Mouse (Mus musculus): ENCODE results near the gene 4930404N11Rik. TPM values are rescaled to one million over a fixed set of nuclear protein-coding genes. Genes with fewer than 3 reads are reported as not detected.

4930404N11Rik gene
- polyA plus RNA-seq (2021; fragmentation: Nextera tagmentation) = 0.19 and 0.63 TPM in 2 replicates
- long read RNA-seq, experiment 1, partial matches to known transcripts = 0 of 1 reads
- long read RNA-seq, experiment 1, other reads (novel, unspliced or antisense) = 1 of 1 reads
- long read RNA-seq, experiment 2, partial matches to known transcripts = 0 of 2 reads
- long read RNA-seq, experiment 2, other reads (novel, unspliced or antisense) = 2 of 2 reads

DNA sequence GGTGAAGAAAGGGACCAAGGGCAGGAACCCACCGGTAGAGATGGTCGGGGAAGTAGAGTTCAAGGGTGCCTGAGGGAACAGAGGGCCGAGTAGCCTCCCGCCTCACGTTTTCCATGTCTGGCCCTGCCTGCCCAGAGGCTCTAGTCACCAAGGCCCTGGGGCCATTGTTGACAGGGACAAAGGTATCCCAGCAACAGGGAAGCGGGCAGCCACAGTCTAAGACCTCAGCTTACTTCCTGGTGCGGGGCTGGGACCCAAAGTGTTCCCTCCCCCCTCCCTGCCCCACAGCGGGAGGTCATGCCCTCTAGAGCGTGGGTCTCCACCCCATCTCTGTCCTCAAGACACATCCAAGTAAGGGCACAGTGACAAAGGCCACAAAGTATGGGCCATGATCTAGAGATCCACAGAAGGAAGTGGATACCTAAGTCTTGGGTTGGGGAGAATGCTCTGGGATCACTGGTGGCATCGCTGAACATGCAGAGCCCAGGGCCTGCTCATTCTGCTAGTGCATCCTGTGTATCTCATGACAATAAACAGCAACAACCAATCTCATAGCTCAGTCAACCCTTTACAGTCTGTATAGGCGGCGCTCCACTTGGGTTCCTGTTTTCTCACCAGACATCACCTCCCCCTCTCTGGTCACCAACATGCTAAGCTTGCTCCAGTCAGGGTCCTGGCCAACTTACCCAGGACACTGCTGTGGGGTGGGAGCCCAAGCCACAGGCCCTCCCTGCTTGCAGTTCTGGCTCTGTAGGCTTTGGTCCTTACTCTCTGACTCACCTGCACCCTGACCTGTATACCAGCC lies at the start of gene 4930404N11Rik:
Gene 4930404N11Rik, minus strand, starts transcription at position 145 of the 805 bp plus-strand sequence.

GRCm38 (mm10) chr10:81392781-81393185 lies 27.2 kb upstream of the 4930404N11Rik start, which contains the start of gene Smim24:
Gene Smim24, plus strand, starts transcription at chr10:81393051.

GRCm38 (mm10) chr10:81388505-81389055 lies 23.0 kb upstream of the 4930404N11Rik start, which contains the start of gene Gm48552:
Gene Gm48552, plus strand, starts transcription at chr10:81389005.

GRCm38 (mm10) chr10:81383802-81384604 lies 18.4 kb upstream of the 4930404N11Rik start, which contains the start of the genes Dohh and Gm48551:
Gene Dohh, plus strand, starts transcription at chr10:81384428.
Gene Gm48551, plus strand, starts transcription at chr10:81384466.

GRCm38 (mm10) chr10:81377793-81378552 lies 12.4 kb upstream of the 4930404N11Rik start, which contains the start of gene Fzr1:
Gene Fzr1, minus strand, starts transcription at chr10:81378516.

DNA sequence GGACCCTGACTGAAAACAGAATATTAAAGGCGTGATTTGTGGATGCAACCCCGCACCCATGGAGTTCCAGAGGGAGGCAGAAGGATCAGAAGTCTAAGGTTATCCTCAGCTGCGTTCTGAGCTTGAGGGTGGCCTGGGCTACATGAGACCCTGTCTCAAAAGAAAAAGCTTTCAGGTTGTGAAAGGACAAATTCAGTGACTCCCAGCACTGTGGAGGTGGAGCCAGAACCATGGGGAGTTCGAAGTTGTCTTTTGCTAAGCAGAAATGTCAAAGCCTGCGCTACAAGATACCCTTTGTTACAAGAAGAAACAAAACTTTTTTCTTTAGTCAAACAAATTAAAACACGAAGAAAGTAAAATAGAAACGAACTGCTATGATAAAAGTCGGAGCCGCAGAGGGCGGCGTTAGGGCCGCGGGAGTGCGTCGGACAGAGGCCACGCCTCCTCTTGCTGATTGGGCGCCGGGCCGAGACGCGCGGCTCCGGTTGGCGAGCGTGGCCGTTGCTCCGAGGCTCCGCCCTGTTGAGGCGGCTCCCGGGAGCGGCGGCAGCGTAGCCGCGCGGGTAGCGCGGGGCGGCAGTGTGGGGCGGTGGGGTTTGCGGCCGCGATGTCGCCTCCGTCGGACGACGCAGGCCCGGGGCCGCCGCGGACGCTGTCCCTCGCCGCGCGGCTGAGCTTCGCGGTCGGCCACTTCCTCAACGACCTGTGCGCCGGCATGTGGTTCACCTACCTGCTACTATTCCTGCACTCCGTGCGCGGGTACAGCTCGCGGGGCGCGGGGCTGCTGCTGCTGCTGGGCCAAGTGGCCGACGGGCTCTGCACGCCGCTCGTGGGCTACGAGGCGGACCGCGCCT lies 8.4 kb downstream of the 4930404N11Rik start, which contains the start of gene Mfsd12:
Gene Mfsd12, plus strand, starts transcription at position 501 of the 854 bp plus-strand sequence.

GRCm38 (mm10) chr10:81350351-81351063 lies 15.1 kb downstream of the 4930404N11Rik start, which contains the start of gene Hmg20b:
Gene Hmg20b, minus strand, starts transcription at chr10:81350480.

DNA sequence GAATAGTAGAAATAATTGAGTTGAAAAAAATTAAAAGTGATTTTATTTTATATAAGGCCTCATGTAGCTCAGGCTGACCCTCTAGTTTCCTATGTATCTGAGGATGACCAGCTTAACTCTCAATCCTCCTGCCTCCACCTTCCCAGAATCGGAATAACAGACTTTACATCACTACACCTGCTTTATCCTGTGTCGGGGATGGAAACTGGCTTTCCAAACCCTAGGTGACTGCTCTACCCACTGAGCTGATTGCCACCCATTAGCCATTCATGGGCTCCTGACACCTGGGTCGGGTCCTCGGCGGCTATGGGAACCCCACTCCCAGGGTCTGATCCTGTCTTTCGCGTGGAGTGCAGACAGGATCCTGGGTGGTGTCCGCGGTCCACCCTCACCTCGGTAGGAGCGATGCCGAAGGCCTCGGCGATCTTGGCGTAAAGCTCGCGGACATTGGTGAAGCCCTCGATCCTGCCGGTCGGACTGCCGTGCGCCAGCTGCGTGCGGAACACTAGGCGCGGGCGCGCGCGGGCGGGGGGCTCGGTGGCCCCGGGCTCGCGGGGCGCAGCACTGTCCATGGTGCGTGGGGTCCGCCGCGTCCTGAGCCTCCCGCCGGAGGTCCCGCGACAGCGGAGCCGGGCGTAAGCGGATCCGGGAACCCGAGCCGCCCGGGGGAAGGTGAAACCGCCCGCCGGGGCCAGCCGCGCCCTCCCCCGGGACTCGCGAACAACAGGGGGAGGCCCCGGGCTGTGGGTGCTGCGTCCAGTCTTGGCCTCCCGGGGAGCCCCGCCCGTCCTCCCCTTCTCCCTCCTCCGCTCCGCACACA lies 22.7 kb downstream of the 4930404N11Rik start, which contains the start of gene Gipc3:
Gene Gipc3, minus strand, starts transcription at position 581 of the 820 bp plus-strand sequence.

GRCm38 (mm10) chr10:81328386-81328785 lies 37.2 kb downstream of the 4930404N11Rik start, which contains the start of gene Tbxa2r:
Gene Tbxa2r, plus strand, starts transcription at chr10:81328731.

GRCm38 (mm10) chr10:81320550-81321347 lies 44.9 kb downstream of the 4930404N11Rik start, which contains the start of gene Cactin:
Gene Cactin, plus strand, starts transcription at chr10:81321103.

Other genes starting within 250 kb of the 4930404N11Rik start
- gene Zbtb7a, start 230.6 kb downstream of the 4930404N11Rik start, polyA plus RNA-seq (2021; fragmentation: Nextera tagmentation) = 93.9 and 115 TPM in 2 replicates
- 19.6 and 22.7 TPM in 2 replicates for gene Pias4, start 197.9 kb downstream of the 4930404N11Rik start, polyA plus RNA-seq (2021; fragmentation: Nextera tagmentation)
- 720 and 722 TPM in 2 replicates for gene Eef2, start 189.2 kb downstream of the 4930404N11Rik start, polyA plus RNA-seq (2021; fragmentation: Nextera tagmentation)
- 1.8 and 81.3 TPM in 2 replicates for gene Dapk3, start 182.8 kb downstream of the 4930404N11Rik start, polyA plus RNA-seq (2021; fragmentation: Nextera tagmentation)
- 0.09 TPM in 1 of 2 replicates, not detected in the other for gene 4930442H23Rik, start 182.0 kb downstream of the 4930404N11Rik start, polyA plus RNA-seq (2021; fragmentation: Nextera tagmentation)
- gene Nmrk2, start 163.8 kb downstream of the 4930404N11Rik start, polyA plus RNA-seq (2021; fragmentation: Nextera tagmentation) = not detected in 2 replicates
- gene Atcay, start 135.0 kb downstream of the 4930404N11Rik start, polyA plus RNA-seq (2021; fragmentation: Nextera tagmentation) = 50.9 and 79.7 TPM in 2 replicates
- gene Zfr2, start 132.7 kb downstream of the 4930404N11Rik start, polyA plus RNA-seq (2021; fragmentation: Nextera tagmentation) = 25.5 and 28.7 TPM in 2 replicates
- gene Matk, start 112.9 kb downstream of the 4930404N11Rik start, polyA plus RNA-seq (2021; fragmentation: Nextera tagmentation) = 125 and 168 TPM in 2 replicates
- gene Mrpl54, start 98.9 kb downstream of the 4930404N11Rik start, polyA plus RNA-seq (2021; fragmentation: Nextera tagmentation) = 120 and 129 TPM in 2 replicates
- gene Apba3, start 98.9 kb downstream of the 4930404N11Rik start, polyA plus RNA-seq (2021; fragmentation: Nextera tagmentation) = 20.8 and 21.3 TPM in 2 replicates
- 0.21 and 0.37 TPM in 2 replicates for gene Tjp3, start 74.2 kb downstream of the 4930404N11Rik start, polyA plus RNA-seq (2021; fragmentation: Nextera tagmentation)
- 70.9 and 115 TPM in 2 replicates for gene Pip5k1c, start 72.9 kb downstream of the 4930404N11Rik start, polyA plus RNA-seq (2021; fragmentation: Nextera tagmentation)
- 13.7 and 15.7 TPM in 2 replicates for gene Cactin, start 44.7 kb downstream of the 4930404N11Rik start, polyA plus RNA-seq (2021; fragmentation: Nextera tagmentation)
- 0.78 and 1.2 TPM in 2 replicates for gene Tbxa2r, start 37.1 kb downstream of the 4930404N11Rik start, polyA plus RNA-seq (2021; fragmentation: Nextera tagmentation)
- 0.44 and 0.73 TPM in 2 replicates for gene Gipc3, start 22.6 kb downstream of the 4930404N11Rik start, polyA plus RNA-seq (2021; fragmentation: Nextera tagmentation)
- 24.0 and 36.0 TPM in 2 replicates for gene Hmg20b, start 15.3 kb downstream of the 4930404N11Rik start, polyA plus RNA-seq (2021; fragmentation: Nextera tagmentation)
- gene Mfsd12, start 8.3 kb downstream of the 4930404N11Rik start, polyA plus RNA-seq (2021; fragmentation: Nextera tagmentation) = 11.3 and 14.9 TPM in 2 replicates
- 50.1 and 52.0 TPM in 2 replicates for gene Fzr1, start 12.7 kb upstream of the 4930404N11Rik start, polyA plus RNA-seq (2021; fragmentation: Nextera tagmentation)
- 160 and 212 TPM in 2 replicates for gene Dohh, start 18.6 kb upstream of the 4930404N11Rik start, polyA plus RNA-seq (2021; fragmentation: Nextera tagmentation)
- gene Gm48551, start 18.6 kb upstream of the 4930404N11Rik start, polyA plus RNA-seq (2021; fragmentation: Nextera tagmentation) = 2.5 and 3.2 TPM in 2 replicates
- 0.80 and 2.4 TPM in 2 replicates for gene Gm48552, start 23.2 kb upstream of the 4930404N11Rik start, polyA plus RNA-seq (2021; fragmentation: Nextera tagmentation)
- 1.6 and 2.1 TPM in 2 replicates for gene Smim24, start 27.2 kb upstream of the 4930404N11Rik start, polyA plus RNA-seq (2021; fragmentation: Nextera tagmentation)
- 21.8 and 30.9 TPM in 2 replicates for gene Nfic, start 89.8 kb upstream of the 4930404N11Rik start, polyA plus RNA-seq (2021; fragmentation: Nextera tagmentation)
- gene Celf5, start 116.9 kb upstream of the 4930404N11Rik start, polyA plus RNA-seq (2021; fragmentation: Nextera tagmentation) = 38.3 and 133 TPM in 2 replicates
- 34.1 and 44.3 TPM in 2 replicates for gene Ncln, start 130.6 kb upstream of the 4930404N11Rik start, polyA plus RNA-seq (2021; fragmentation: Nextera tagmentation)
- gene S1pr4, start 134.3 kb upstream of the 4930404N11Rik start, polyA plus RNA-seq (2021; fragmentation: Nextera tagmentation) = 0.67 and 0.71 TPM in 2 replicates
- gene Gna15, start 158.4 kb upstream of the 4930404N11Rik start, polyA plus RNA-seq (2021; fragmentation: Nextera tagmentation) = 2.4 and 4.3 TPM in 2 replicates
- gene Gna11, start 179.4 kb upstream of the 4930404N11Rik start, polyA plus RNA-seq (2021; fragmentation: Nextera tagmentation) = 63.0 and 113 TPM in 2 replicates
- 171 and 487 TPM in 2 replicates for gene Aes, start 193.7 kb upstream of the 4930404N11Rik start, polyA plus RNA-seq (2021; fragmentation: Nextera tagmentation)
- 5.1 and 7.2 TPM in 2 replicates for gene Tle2, start 208.7 kb upstream of the 4930404N11Rik start, polyA plus RNA-seq (2021; fragmentation: Nextera tagmentation)
- 10.2 and 12.4 TPM in 2 replicates for gene Tle6, start 235.3 kb upstream of the 4930404N11Rik start, polyA plus RNA-seq (2021; fragmentation: Nextera tagmentation)
- 0.35 and 0.51 TPM in 2 replicates for gene BC025920, start 240.5 kb upstream of the 4930404N11Rik start, polyA plus RNA-seq (2021; fragmentation: Nextera tagmentation)

All from left cerebral cortex, adult 6 months (tissue).